Mouse (Mus musculus) heart, postnatal 36 days (tissue): ENCODE results near the gene Mypop. TPM values are rescaled to one million over a fixed set of nuclear protein-coding genes. Genes with fewer than 3 reads are reported as not detected.

Experiments used
- DNase-seq, 2 experiments: peaks; one replicate each; pipeline ENCODE4 v3.0.0; 2021 to 2022
- intact Hi-C: fragments of 180-260 bp; cut with DNase I; formaldehyde crosslinking; loops from one replicate; pipeline ENCODE4 v1.15.1; 2025
- total RNA-seq, 2 experiments: library from RNA; stranded (reverse); gene quantifications; 2 replicates each; pipeline ENCODE4 v1.2.3; 2021

The Mypop gene
- total RNA-seq: 1 to 10 TPM; 3.4 to 4.3 TPM

- intact Hi-C loops: no loop called here
- peak; percentile 98 to 99 for DNase-seq
These were observed at the start of gene Mypop for GRCm38 (mm10) chr7:18990601-18991295. Mypop (plus strand) TSS chr7:18991245.

GRCm38 (mm10) chr7:18942376-18942775, 48.7 kb upstream of the Mypop start:
- no peak for DNase-seq
- intact Hi-C loops: no loop called here

GRCm38 (mm10) chr7:18942815-18943214, 48.2 kb upstream of the Mypop start:
- no peak for DNase-seq
- intact Hi-C loops: no loop called here

GRCm38 (mm10) chr7:18948151-18948550, 42.9 kb upstream of the Mypop start:
- intact Hi-C loops: loop anchor here (2.0 kb wide), 1 partner anchor 21 kb away; no protein-coding TSS in a partner anchor
- peak; percentile 55 to 63 for DNase-seq

GRCm38 (mm10) chr7:18949781-18950522, 41.1 kb upstream of the Mypop start:
- intact Hi-C loops: loop anchor here (2.0 kb wide), 1 partner anchor 23 kb away; no protein-coding TSS in a partner anchor
- DNase-seq: no peak

- DNase-seq: no peak
- intact Hi-C loops: no loop called here
These were observed 40.3 kb upstream of the Mypop start for GRCm38 (mm10) chr7:18950523-18951315.

- DNase-seq: peak; percentile 48 to 64
- intact Hi-C loops: no loop called here
These were observed 39.6 kb upstream of the Mypop start for GRCm38 (mm10) chr7:18951397-18951796.

GRCm38 (mm10) chr7:18957569-18958383, 33.3 kb upstream of the Mypop start:
- DNase-seq: peak; percentile 66 to 76
- intact Hi-C loops: no loop called here

- intact Hi-C loops: no loop called here
These were observed 32.7 kb upstream of the Mypop start for GRCm38 (mm10) chr7:18958384-18958766.

GRCm38 (mm10) chr7:18959446-18959845, 31.6 kb upstream of the Mypop start:
- intact Hi-C loops: loop anchor here (1.0 kb wide), 1 partner anchor 32 kb away; no protein-coding TSS in a partner anchor
- peak; percentile 39 to 42 for DNase-seq

More at GRCm38 (mm10) chr7:18958384-18958766, 32.7 kb upstream of the Mypop start:
- DNase-seq: peak in 1 of 2 experiments; percentile 34

- no peak for DNase-seq
- intact Hi-C loops: no loop called here
These were observed 28.8 kb upstream of the Mypop start for GRCm38 (mm10) chr7:18962171-18962792.

GRCm38 (mm10) chr7:18962795-18963194, 28.2 kb upstream of the Mypop start:
- intact Hi-C loops: no loop called here
- no peak for DNase-seq

- no peak for DNase-seq
- intact Hi-C loops: no loop called here
These were observed 27.7 kb upstream of the Mypop start for GRCm38 (mm10) chr7:18963294-18963843.

GRCm38 (mm10) chr7:18965312-18965711, 25.7 kb upstream of the Mypop start:
- DNase-seq: no peak
- intact Hi-C loops: no loop called here

GRCm38 (mm10) chr7:18967603-18968002, 23.4 kb upstream of the Mypop start:
- intact Hi-C loops: no loop called here
- no peak for DNase-seq

GRCm38 (mm10) chr7:18970956-18971355, 20.1 kb upstream of the Mypop start:
- intact Hi-C loops: no loop called here

GRCm38 (mm10) chr7:18978381-18978780, 12.7 kb upstream of the Mypop start:
- intact Hi-C loops: no loop called here
- no peak for DNase-seq

More at GRCm38 (mm10) chr7:18970956-18971355, 20.1 kb upstream of the Mypop start:
- no peak for DNase-seq

GRCm38 (mm10) chr7:18986503-18986902, 4.5 kb upstream of the Mypop start:
- intact Hi-C loops: no loop called here
- DNase-seq: no peak

- no peak for DNase-seq
- intact Hi-C loops: no loop called here
These were observed 3.9 kb upstream of the Mypop start, which contains the start of gene Nanos2 for GRCm38 (mm10) chr7:18987100-18987499. Nanos2 (plus strand) TSS chr7:18987400.
